Mouse (Mus musculus): ENCODE data around the gene Mcm10. TPM values are rescaled to one million over a fixed set of nuclear protein-coding genes. Genes with fewer than 3 reads are reported as not detected.
A peak's percentile ranks its signal among the peaks of the same experiment; 100 is the strongest.

Mcm10 gene
- total RNA-seq, 2 experiments from 2014 or later: 0.58 to 0.96 TPM

DNA sequence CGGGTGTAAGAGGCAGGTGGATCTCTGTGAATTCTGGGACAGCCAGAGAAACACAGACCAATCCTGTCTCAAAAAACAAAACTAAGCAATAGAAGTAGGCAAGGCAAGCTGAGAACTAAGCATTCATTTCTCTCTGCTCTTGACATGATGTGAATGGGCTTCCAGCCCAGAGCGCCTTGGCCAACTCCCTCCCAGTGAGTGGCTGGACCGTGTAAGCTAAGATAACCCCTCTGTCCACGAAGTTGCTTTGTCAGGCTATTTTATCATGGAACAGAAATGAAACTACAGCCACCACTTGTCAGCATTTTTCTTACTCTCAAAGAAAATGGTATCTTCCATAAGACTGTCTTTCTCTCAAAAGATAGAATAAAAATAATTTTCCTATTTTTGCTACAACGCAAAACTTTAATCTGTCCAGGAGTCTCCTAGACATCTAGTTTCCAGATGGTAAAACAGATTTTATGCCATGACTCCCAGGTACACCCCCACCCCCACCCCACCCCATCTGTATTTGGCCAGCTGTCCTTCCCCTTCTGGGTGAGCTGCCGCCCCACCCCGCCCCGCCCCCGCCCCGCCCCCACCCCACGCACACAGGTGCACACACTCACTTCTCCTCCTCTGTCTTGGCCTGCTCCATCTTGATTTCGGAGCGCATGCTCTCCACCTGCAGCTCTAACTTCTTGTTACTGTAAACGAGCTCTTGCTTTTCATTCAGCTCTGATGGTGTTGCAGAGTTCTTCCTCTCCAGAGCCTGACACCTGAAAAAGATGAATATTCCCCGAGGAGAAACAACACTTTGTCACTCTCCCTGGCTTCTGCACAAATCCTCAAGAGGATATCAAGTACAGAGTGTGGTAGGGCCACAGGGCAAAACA is 21.2 kb upstream of the Mcm10 start:
- no peak for DNase-seq (ENCODE audit: low spot score in 2 of 2)

DNA sequence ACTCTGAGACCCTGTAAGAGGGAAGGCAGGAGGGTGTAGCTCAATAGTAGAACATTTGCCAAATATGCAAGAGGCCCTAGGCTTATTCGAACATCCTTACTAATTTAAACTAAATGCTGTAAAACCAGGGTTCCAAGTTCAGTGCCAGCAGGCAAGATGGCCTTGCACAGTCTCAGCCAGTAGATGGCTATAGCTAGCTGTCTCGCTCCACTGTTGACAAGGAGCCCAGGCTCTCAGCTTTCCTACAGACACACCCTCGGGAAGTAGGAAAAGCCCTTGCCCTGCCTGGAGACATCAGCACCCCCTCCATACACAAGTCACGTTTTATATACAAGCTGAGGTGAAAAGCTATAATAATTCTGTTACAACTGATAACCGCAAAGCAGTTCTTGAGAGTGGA is 20.1 kb upstream of the Mcm10 start:
- DNase-seq (ENCODE audit: low spot score in 2 of 2): no peak

DNA sequence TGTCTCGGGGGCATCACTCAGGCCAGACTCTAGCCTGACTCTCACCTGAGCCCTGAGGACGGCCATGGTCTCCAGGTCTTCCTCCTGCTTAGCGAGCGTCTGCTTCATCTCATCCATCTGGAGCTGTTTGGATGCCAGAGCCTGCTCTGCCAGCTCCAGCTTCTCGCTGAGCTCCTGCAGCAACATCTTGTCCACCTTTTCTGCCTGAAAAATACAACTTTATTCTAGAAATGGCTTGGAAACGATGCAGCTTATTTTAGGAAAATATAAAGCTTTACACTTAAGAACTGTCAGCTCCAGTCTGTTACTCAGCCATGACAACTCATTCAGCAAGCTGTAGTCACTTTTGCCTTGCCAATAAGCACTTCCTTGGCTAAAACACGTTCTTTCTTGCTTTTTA is 18.6 kb upstream of the Mcm10 start:
- DNase-seq (ENCODE audit: low spot score in 2 of 2): peak; percentile 41 to 49

DNA sequence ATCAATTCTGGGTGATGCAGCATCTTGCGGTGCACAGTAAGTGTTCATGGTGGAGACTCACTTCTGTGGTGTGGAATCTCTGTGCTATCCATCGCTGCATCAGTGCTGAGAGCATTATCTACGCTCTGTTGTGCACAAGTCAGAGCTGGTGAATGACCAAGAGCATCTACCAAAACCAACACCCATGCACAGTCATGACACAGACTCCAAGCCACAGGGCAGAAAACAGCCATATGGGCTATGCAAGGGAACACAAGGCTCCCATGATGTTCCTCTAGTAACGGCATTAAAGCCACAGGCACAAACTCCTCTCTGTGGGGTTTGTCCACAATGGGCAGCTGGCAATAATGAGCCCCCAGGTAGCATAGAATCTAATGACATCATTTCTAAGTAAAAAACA is 17.2 kb upstream of the Mcm10 start:
- DNase-seq (ENCODE audit: low spot score in 2 of 2): no peak

- DNase-seq (ENCODE audit: low spot score in 2 of 2): no peak
Measured at GRCm38 (mm10) chr2:5028047-5028446, 15.5 kb upstream of the Mcm10 start.

DNA sequence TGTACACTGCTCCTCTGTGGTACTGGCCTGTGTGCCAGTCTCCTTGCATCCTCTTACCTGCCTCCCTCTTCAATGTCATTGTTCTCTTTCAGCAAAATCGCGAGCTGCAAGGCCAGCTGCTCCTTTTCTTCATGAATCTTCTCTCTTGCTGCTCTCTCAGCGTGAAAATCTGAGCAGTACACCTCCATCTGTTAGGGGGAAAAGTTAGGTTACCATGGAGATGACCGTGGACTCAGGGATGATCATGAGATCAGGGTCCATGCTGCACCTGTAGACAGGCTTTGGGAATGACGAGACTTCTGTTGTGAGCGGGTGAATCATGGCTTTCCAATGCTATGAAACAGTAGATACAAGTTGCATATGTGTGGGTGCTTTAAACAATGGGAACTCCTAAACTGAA is 14.5 kb upstream of the Mcm10 start:
- DNase-seq (ENCODE audit: low spot score in 2 of 2): no peak

DNA sequence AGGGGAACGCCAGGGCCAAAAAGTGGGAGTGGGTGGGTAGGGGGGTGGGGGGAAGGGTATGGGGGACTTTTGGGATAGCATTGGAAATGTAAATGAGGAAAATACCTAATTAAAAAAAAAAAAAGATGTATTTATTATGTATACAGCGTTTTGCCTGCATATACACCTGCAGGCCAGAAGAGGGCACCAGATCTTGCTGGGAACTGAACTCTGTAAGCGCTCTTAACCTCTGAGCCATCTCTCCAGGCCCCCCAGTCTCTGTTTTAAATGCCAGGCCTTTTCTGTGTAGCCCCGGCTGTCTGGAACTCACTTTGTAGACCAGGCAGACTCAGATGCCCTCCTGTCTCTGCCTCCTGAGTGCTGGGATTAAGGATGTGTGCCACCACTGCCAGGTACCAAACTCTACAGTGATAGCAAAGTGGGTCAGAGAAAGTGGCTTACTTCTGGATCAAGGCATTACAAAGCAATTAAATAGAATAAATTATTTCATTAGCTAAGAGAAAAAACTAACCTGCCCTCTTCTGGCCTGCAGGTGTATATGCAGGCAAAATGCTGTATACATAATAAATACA is 12.7 kb upstream of the Mcm10 start:
- no peak for DNase-seq (ENCODE audit: low spot score in 2 of 2)

DNA sequence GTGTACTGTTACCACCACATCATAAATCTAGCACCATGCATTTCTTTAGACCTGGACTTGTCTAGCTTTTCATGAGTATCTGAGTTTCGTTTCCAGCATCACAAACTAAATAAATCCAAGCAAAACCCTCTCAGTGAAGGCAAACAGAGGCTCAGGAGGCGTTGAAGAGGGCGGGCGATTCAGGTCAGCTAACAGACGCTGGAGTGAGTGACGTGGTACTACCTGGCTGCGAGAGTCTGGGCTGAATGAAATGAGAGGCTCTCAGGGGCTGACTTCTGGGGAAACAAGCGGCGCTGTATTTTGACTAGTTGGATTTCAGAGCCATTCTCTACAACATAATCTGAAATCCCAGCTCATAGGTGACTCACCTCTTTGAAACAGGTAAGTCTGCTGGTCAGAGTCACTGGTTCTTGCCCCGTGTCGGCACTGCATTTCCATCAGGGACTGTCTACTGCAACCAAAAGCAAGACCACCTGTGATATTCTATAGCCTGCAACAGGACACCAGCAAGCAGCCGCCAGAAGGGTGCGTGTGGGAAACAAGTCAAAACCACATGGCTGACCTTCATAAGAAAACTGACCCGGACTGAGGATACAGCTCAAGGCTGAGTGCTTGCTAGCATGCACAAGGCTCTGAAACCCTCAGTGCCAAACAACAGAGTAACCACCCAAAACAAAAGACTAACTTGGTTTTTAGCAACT is 11.3 kb upstream of the Mcm10 start:
- no peak for DNase-seq (ENCODE audit: low spot score in 2 of 2)

- no peak for DNase-seq (ENCODE audit: low spot score in 2 of 2)
Measured at GRCm38 (mm10) chr2:5023275-5023674, 10.7 kb upstream of the Mcm10 start.

- peak; percentile 42 to 60 for DNase-seq (ENCODE audit: low spot score in 2 of 2)
Measured at GRCm38 (mm10) chr2:5019708-5020107, 7.1 kb upstream of the Mcm10 start.

GRCm38 (mm10) chr2:5016922-5017321 is 4.3 kb upstream of the Mcm10 start:
- no peak for DNase-seq (ENCODE audit: low spot score in 2 of 2)

GRCm38 (mm10) chr2:5015527-5015926 is 2.9 kb upstream of the Mcm10 start:
- DNase-seq (ENCODE audit: low spot score in 2 of 2): no peak

GRCm38 (mm10) chr2:5014616-5015015 is 2.0 kb upstream of the Mcm10 start:
- no peak for DNase-seq (ENCODE audit: low spot score in 2 of 2)

DNA sequence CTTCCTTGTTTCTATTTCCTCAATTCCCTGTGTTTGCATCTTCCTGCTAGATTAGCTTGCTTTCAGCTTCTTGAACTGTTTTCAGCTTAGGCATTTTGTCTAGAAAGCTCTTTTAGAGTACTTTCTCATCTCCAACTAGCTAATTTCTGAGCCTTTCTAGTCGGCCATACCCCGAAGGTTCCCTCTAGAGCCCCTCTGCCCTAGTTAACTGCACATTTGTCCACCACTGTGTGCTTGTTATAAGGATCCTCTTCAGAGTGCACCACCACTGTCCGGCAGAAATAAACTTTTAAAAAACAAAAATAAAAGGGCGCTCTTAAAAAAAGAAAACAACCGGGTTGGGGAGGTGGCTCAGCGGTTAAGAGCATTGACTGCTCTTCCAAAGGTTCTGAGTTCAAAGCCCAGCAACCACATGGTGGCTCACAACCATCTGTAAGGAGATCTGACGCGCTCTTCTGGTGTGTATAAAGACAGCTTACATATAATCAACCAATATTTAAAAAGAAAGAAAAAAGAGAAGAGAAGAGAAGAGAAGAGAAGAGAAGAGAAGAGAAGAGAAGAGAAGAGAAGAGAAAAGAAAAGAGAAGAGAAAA is 597 bp downstream of the Mcm10 start:
- DNase-seq (ENCODE audit: low spot score in 2 of 2): no peak

GRCm38 (mm10) chr2:5007107-5007506 is 5.5 kb downstream of the Mcm10 start:
- no peak for DNase-seq (ENCODE audit: low spot score in 2 of 2)

GRCm38 (mm10) chr2:5001266-5001665 is 11.3 kb downstream of the Mcm10 start:
- no peak for DNase-seq (ENCODE audit: low spot score in 2 of 2)

- no peak for DNase-seq (ENCODE audit: low spot score in 2 of 2)
Measured at GRCm38 (mm10) chr2:4998905-4999304, 13.7 kb downstream of the Mcm10 start.

DNA sequence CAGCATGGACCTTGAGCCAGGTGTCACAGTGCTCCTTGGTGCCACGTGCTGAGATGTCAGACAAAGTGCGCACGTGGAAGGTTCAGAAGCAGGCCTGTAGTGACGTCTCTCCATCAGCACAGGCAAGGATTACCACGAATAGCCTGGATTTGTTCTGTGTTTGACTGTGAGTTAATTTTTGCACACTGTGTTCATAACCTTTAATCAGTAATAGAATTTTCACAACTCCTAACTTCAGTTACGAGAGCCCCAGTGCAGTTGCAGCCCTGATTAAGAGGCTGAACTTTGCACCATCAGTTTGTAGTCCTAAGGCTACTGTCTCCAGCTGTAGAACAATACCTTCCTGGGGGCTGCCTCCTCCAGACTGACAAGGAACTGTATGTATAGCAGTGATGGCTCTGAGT is 16.2 kb downstream of the Mcm10 start:
- no peak for DNase-seq (ENCODE audit: low spot score in 2 of 2)

DNA sequence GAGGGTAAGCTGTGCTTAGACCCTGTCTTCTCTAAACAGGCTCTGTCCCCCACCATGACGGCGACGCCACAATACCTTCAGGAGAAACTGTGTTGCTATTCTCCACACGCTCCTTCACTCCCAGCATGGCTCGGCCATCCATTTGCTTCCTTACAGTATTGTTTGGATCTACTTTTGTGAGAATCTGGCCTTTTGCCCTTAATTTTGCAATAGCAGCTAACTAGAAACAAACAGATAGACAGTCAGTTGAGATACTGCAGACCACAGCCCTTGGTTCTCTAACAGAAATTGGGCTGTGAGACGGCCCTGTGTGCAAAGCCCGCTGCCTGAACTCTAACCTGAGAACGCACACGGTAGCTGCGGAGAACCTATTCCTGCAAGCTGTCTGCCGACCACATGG is 16.9 kb downstream of the Mcm10 start:
- no peak for DNase-seq (ENCODE audit: low spot score in 2 of 2)

- no peak for DNase-seq (ENCODE audit: low spot score in 2 of 2)
Measured at GRCm38 (mm10) chr2:4994436-4994835, 18.2 kb downstream of the Mcm10 start.

DNA sequence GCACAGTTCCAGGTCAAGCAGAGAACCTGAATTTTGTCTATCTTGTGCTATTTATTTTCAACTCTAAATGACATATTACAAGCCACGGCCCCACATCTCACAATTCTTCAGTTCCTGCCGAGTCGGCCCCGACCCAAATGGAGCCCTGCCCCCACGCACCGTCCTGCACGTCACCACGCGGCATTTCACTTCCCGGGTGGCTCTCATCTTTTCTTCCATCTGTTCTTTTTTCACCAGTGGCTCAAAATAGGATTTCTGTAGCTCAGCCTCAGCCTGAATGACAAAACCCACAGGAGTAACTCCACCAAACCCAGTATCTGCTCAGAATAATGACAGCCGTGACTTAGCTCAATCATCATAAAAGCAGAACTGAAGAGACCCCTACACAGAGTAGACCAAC is 19.0 kb downstream of the Mcm10 start:
- peak; percentile 50 to 64 for DNase-seq (ENCODE audit: low spot score in 2 of 2)
